Mouse (Mus musculus) liver, adult 2 months (tissue): ENCODE results near the gene Cpsf2.

Experiments
- CTCF ChIP-seq: fragments of 200-500 bp; IDR thresholded peaks from 2 replicates; pipeline ENCODE4 v1.5.1; 2011; ENCODE audit warnings: low read depth, low read length, control low read depth
- POLR2A ChIP-seq: fragments of 200-500 bp; IDR thresholded peaks from 2 replicates; pipeline ENCODE4 v1.6.1; 2011; ENCODE audit warnings: low read length, control low read depth; ENCODE audit not compliant: insufficient read depth; ENCODE audit errors: extremely low read depth

DNA sequence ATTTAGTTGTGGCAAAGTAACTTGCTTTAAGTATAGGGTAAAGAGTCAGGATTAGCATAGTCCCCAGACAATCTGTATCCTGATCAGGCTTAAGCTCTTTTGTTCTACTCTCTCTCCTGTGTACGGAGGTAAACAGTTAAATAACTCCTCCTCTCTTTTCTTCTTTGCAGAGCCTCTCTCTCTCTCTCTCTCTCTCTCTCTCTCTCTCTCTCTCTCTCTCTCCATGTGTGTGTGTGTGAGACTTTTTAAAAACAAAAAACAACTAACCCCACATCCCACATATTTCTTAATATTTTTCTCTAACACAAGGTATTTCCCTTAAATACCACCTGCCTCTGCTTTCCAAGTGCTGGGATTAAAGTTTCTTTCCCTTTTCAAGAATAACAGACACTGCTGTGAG, 1.2 kb upstream of the Cpsf2 start:
- TF ChIP-seq POLR2A, result no peak
- no peak for TF ChIP-seq CTCF
